Comparison of ENCODE assay signal across 8 mouse cellular contexts in the genomic region with DNA sequence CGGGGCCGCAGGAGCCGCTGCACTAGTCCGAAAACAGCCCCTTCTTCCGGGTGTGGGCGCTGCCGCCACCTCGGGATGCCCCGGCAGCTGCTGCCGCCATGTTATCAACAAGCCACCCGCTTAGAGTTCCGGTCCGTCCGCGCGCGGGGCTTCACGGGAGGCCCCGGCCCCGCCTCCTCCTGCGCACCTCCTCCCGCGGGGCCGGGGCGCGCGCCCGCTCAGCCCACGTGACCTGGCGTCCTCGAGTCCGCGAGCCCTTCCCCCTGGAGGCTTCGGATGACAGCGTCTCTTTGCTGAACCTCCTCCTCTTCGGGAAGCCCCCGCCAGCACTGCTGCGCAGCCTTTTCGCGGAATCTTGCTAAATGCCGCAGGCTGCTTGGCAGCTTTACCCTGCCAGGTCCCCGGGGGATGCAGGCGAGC. TPM values are rescaled to one million over a fixed set of nuclear protein-coding genes. Genes with fewer than 3 reads are reported as not detected.
A peak's percentile ranks its signal among the peaks of the same experiment; 100 is the strongest.
DNase-seq lines count a peak whose midpoint lies in the region; ATAC-seq and TF ChIP-seq lines count a peak whose summit lies in the region.

A gene (minus strand): TSS at position 155 of the 420 bp plus-strand sequence.

- peak within 1 kb of the TSS; percentile 96 for H3K4me3 ChIP-seq in G1E (ENCODE audit: low read depth, low read length)
- peak within 1 kb of the TSS; percentile 71 for H3K4me3 ChIP-seq in forebrain, embryonic 16.5 days (replicated peaks; ENCODE audit: low read length)
- H3K4me3 ChIP-seq in layer of hippocampus, adult 2 months: peak within 1 kb of the TSS; percentile 97
- H3K4me3 ChIP-seq in lung, embryonic 14.5 days (ENCODE audit: low read depth, low read length): peak within 1 kb of the TSS; percentile 95
- peak within 1 kb of the TSS; percentile 100 for H3K4me3 ChIP-seq in olfactory bulb, adult 2 months (ENCODE audit: insufficient read depth, low read depth, low read length)
- peak within 1 kb of the TSS; percentile 87 for H3K4me3 ChIP-seq in thymus, adult 2 months (ENCODE audit: control insufficient read depth, insufficient read depth, low read length)

- peak; percentile 95 for TF ChIP-seq POLR2A in olfactory bulb, adult 2 months (IDR thresholded peaks at IDR 0.05; ENCODE audit: insufficient read depth, low read depth, low read length)
- peak; percentile 80 for TF ChIP-seq POLR2A in thymus, adult 2 months (IDR thresholded peaks at IDR 0.05; ENCODE audit: control insufficient read depth, extremely low read depth, insufficient read depth, low read length, poor library complexity)

- WGBS in forebrain, embryonic 16.5 days: under 1% methylated on average over 43 of the region's 43 CpGs
- under 1% methylated on average over 43 of the region's 43 CpGs for WGBS in lung, embryonic 14.5 days
- WGBS in olfactory bulb, adult 2 months: under 1% methylated on average over 43 of the region's 43 CpGs
- 1% methylated on average over 43 of the region's 43 CpGs for WGBS in thymus, adult 2 months

- no peaks in the 10 kb centered on the region for H3K9me3 ChIP-seq in G1E (replicated peaks)
- H3K9me3 ChIP-seq in forebrain, embryonic 16.5 days (ENCODE audit: control insufficient read depth, low read length): no peaks in the 10 kb centered on the region
- no peaks in the 10 kb centered on the region for H3K9me3 ChIP-seq in lung, embryonic 14.5 days (ENCODE audit: low read depth, low read length)

- H3K27ac ChIP-seq in forebrain, embryonic 16.5 days (ENCODE audit: low read length): peak within 1 kb of the TSS; percentile 97
- peak within 1 kb of the TSS; percentile 100 for H3K27ac ChIP-seq in layer of hippocampus, adult 2 months
- peak within 1 kb of the TSS; percentile 93 for H3K27ac ChIP-seq in lung, embryonic 14.5 days (ENCODE audit: low read depth)
- peak within 1 kb of the TSS; percentile 99 for H3K27ac ChIP-seq in olfactory bulb, adult 2 months (ENCODE audit: insufficient read depth, low read depth, low read length)
- peak within 1 kb of the TSS; percentile 81 for H3K27ac ChIP-seq in thymus, adult 2 months (ENCODE audit: control insufficient read depth, insufficient read depth, low read length)

- intact Hi-C loops in heart, postnatal 36 days (cut with DNase I): no loop called here

- ATAC-seq in G1E (ENCODE audit: extremely low read depth, insufficient number of reproducible peaks, low FRiP score, poor library complexity, severe bottlenecking): peak; percentile 76
- peak; percentile 95 for ATAC-seq in forebrain, embryonic 16.5 days
- ATAC-seq in lung, embryonic 14.5 days (ENCODE audit: insufficient read depth): peak; percentile 96

- peak; percentile 90 for DNase-seq in G1E (ENCODE audit: low spot score)
- peak; percentile 91 to 97 for DNase-seq in cerebellum, adult 18-20 months
- DNase-seq in heart, postnatal 36 days: peak; percentile 92 to 96
- DNase-seq in layer of hippocampus, adult 2 months (ENCODE audit: low spot score in 2 of 2): peak; percentile 95 to 97
- DNase-seq in lung, embryonic 14.5 days: peak; percentile 98
- peak; percentile 93 for DNase-seq in thymus, adult 2 months

- peak within 1 kb of the TSS; percentile 86 for H3K9ac ChIP-seq in forebrain, embryonic 16.5 days (replicated peaks; ENCODE audit: low read depth, low read length)
- H3K9ac ChIP-seq in lung, embryonic 14.5 days: peak within 1 kb of the TSS; percentile 88

- H3K27me3 ChIP-seq in G1E (ENCODE audit: insufficient read depth, low read length): no peaks in the 10 kb centered on the region
- H3K27me3 ChIP-seq in forebrain, embryonic 16.5 days (replicated peaks; ENCODE audit: control insufficient read depth, insufficient read depth, low read length): no peaks in the 10 kb centered on the region
- no peaks in the 10 kb centered on the region for H3K27me3 ChIP-seq in lung, embryonic 14.5 days (ENCODE audit: insufficient read depth, low read length)
- H3K27me3 ChIP-seq in thymus, adult 2 months (ENCODE audit: control insufficient read depth, insufficient read depth, low read length): no peaks in the 10 kb centered on the region

- no peak for TF ChIP-seq CTCF in G1E (IDR thresholded peaks at IDR 0.05; ENCODE audit: low read depth, low read length)
- peak; percentile 21 for TF ChIP-seq CTCF in layer of hippocampus, adult 2 months (conservative IDR thresholded peaks at IDR 0.05)
- TF ChIP-seq CTCF in lung, embryonic 14.5 days (IDR thresholded peaks at IDR 0.05; ENCODE audit: low read depth): peak; percentile 11; the same call in 1 of the 2 replicates
- no peak for TF ChIP-seq CTCF in olfactory bulb, adult 2 months (IDR thresholded peaks at IDR 0.05; ENCODE audit: insufficient read depth, low read depth, low read length)
- TF ChIP-seq CTCF in thymus, adult 2 months (IDR thresholded peaks at IDR 0.05; ENCODE audit: borderline replicate concordance, control insufficient read depth, extremely low read depth, insufficient read depth, low read length, poor library complexity): peak; percentile 30; the same call in 1 of the 2 replicates

- H3K36me3 ChIP-seq in G1E (replicated peaks): peaks cover 20% of the 10 kb centered on the region
- no peaks in the 10 kb centered on the region for H3K36me3 ChIP-seq in forebrain, embryonic 16.5 days (ENCODE audit: control insufficient read depth, insufficient read depth)
- H3K36me3 ChIP-seq in lung, embryonic 14.5 days (ENCODE audit: insufficient read depth): peaks cover 5% of the 10 kb centered on the region; the same call in 1 of the 2 replicates
- no peaks in the 10 kb centered on the region for H3K36me3 ChIP-seq in thymus, adult 2 months (ENCODE audit: control insufficient read depth, insufficient read depth, low read length)

- peak within 1 kb of the TSS; percentile 82 for H3K4me2 ChIP-seq in forebrain, embryonic 16.5 days (ENCODE audit: low read length)
- peak within 1 kb of the TSS; percentile 84 for H3K4me2 ChIP-seq in lung, embryonic 14.5 days

- peaks cover 36% of the 10 kb centered on the region for H3K4me1 ChIP-seq in G1E (ENCODE audit: insufficient read depth, low read depth, low read length)
- peaks cover 17% of the 10 kb centered on the region for H3K4me1 ChIP-seq in forebrain, embryonic 16.5 days (replicated peaks; ENCODE audit: control insufficient read depth, insufficient read depth, low read length)
- H3K4me1 ChIP-seq in lung, embryonic 14.5 days (ENCODE audit: insufficient read depth): 0 out of 2 replicates have a peak, but pooled peaks cover 3% of the 10 kb centered on the region
- 0 out of 2 replicates have a peak, but pooled peaks cover under 1% of the 10 kb centered on the region for H3K4me1 ChIP-seq in olfactory bulb, adult 2 months (ENCODE audit: control insufficient read depth, insufficient read depth, low read length)
- H3K4me1 ChIP-seq in thymus, adult 2 months (replicated peaks; ENCODE audit: control insufficient read depth, insufficient read depth, low read length): peaks cover 4% of the 10 kb centered on the region

RNA-seq across cellular contexts. Expression of the gene that starts here (rescaled TPM):
- total RNA-seq in G1E (2014; fragmentation: Nextera tagmentation) (30.3 and 36.2 TPM in 2 replicates), G1E (2017) (33.3 and 34.3 TPM in 2 replicates)
- 20.4 and 27.2 TPM in 2 replicates for polyA plus RNA-seq in G1E (2012)
- 13.0 and 15.0 TPM in 2 replicates for polyA plus RNA-seq in forebrain, embryonic 16.5 days (2015; fragmentation: Nextera tagmentation; extraction: Ambion mirVana)
- total RNA-seq in heart, postnatal 36 days (2021): 10 to 100 TPM; 14.6 to 15.0 TPM
- total RNA-seq in layer of hippocampus, adult 2 months (2021): 10 to 100 TPM; 32.7 to 37.0 TPM
- polyA plus RNA-seq in lung, embryonic 14.5 days (2014; fragmentation: Nextera tagmentation; extraction: Ambion mirVana): 19.0 and 20.4 TPM in 2 replicates
- polyA plus RNA-seq in olfactory bulb, adult 2 months (2012; ENCODE audit: insufficient read depth, insufficient read length, low replicate concordance, missing spikeins): not detected in 2 replicates
- 22.2 and 23.9 TPM in 2 replicates for polyA plus RNA-seq in thymus, adult 2 months (2012; rRNA removed)

Comparison
In these comparisons a context has a peak if more than half of its experiments do, and no peak if none do; other contexts are left out.
1. Peak in every context shown above with its lines: DNase-seq, ATAC-seq, H3K4me3 ChIP-seq and H3K27ac ChIP-seq.
2. CTCF ChIP-seq: peak in layer of hippocampus, adult 2 months (single experiment), lung, embryonic 14.5 days (single experiment) and thymus, adult 2 months (single experiment); none in G1E (single experiment) and olfactory bulb, adult 2 months (single experiment).